Mouse (Mus musculus): ENCODE measurements around the gene Tle4. TPM values are rescaled to one million over a fixed set of nuclear protein-coding genes. Genes with fewer than 3 reads are reported as not detected.

Tle4 gene
- total and polyA plus RNA-seq, 2 experiments from 2014 or later: 16.3 to 38.9 TPM

DNA sequence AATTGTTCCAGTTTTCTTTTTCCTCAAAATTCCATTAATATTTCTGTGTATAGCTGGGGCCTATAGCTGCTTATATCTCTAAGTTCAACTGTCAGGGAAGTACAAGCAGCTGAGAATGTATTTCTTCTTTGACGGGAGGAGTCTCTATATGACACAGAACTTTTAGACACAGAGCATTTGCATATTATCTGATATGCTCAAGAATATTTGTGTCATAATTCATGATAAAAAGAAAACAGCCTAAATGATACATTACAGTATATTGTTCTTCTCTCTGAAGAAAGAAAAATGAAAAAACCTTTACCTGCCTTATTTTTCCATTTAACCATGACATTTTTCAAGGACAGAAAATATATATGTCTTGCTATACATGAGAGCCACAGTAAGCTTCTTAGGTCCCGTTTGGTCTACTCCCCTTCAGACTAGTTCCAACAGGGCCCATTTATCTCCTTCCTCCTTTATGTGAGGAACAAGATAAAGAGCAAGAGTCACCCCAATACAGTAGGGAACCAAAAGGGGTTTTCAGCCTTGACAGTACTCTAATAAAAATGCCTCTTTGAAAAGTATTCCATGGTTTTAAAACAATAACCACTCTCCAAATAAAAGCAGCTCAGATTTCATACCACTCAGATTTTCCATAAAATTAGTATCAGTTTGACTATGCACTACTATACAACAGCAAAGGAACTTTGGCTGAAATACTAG, 77.6 kb downstream of the Tle4 start:
- Histone ChIP-seq H3K36me3 (ENCODE audit: insufficient read depth, low read length) (no peaks in the 10 kb centered on the region), H3K9me3 (ENCODE audit: low read length) (no peaks in the 10 kb centered on the region), H3K27ac (no peak overlapping the region), H3K27me3 (ENCODE audit: insufficient read depth, low read length) (no peaks in the 10 kb centered on the region), H3K4me2 (ENCODE audit: low read depth, low read length) (no peak overlapping the region), H3K4me1 (ENCODE audit: insufficient read depth, low read length) (no peaks in the 10 kb centered on the region; the same call in 1 of the 2 replicates), H3K9ac (replicated peaks; ENCODE audit: low read length) (no peak overlapping the region), H3K4me3 (ENCODE audit: low read length) (no peak overlapping the region)
- no peak for DNase-seq (ENCODE audit: low spot score)
- no peak for TF ChIP-seq CTCF (IDR thresholded peaks at IDR 0.05; ENCODE audit: low read depth)
- no peak for ATAC-seq
- 74% methylated on average over 2 of the region's 2 CpGs for WGBS

DNA sequence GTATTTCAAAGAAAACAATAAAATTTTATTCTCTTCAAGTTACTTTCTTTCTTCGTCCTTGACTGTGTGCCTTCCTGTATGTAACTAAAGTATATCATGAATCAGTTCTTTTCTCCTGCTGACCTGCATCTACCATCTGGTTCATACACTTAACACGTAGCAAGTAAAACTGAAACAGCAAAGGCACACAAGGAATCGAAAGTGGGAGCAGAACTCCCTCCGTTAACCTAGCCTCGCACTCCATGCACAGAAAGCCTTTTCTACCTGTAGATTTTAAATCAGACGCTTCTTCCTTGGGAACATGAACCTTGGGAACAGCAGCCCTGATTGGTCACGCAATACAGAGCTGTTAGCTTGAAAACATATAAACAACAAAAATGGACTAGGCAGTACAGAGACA, 78.7 kb downstream of the Tle4 start:
- Histone ChIP-seq H3K4me1 (ENCODE audit: insufficient read depth, low read length) (no peaks in the 10 kb centered on the region; the same call in 1 of the 2 replicates), H3K36me3 (ENCODE audit: insufficient read depth, low read length) (no peaks in the 10 kb centered on the region), H3K27me3 (ENCODE audit: insufficient read depth, low read length) (no peaks in the 10 kb centered on the region), H3K27ac (no peak overlapping the region), H3K9ac (replicated peaks; ENCODE audit: low read length) (no peak overlapping the region), H3K4me2 (ENCODE audit: low read depth, low read length) (no peak overlapping the region), H3K4me3 (ENCODE audit: low read length) (no peak overlapping the region), H3K9me3 (ENCODE audit: low read length) (no peaks in the 10 kb centered on the region)
- TF ChIP-seq CTCF (IDR thresholded peaks at IDR 0.05; ENCODE audit: low read depth): no peak
- WGBS: 88% methylated on average over 7 of the region's 7 CpGs
- ATAC-seq (no peak), DNase-seq (ENCODE audit: low spot score) (no peak)

DNA sequence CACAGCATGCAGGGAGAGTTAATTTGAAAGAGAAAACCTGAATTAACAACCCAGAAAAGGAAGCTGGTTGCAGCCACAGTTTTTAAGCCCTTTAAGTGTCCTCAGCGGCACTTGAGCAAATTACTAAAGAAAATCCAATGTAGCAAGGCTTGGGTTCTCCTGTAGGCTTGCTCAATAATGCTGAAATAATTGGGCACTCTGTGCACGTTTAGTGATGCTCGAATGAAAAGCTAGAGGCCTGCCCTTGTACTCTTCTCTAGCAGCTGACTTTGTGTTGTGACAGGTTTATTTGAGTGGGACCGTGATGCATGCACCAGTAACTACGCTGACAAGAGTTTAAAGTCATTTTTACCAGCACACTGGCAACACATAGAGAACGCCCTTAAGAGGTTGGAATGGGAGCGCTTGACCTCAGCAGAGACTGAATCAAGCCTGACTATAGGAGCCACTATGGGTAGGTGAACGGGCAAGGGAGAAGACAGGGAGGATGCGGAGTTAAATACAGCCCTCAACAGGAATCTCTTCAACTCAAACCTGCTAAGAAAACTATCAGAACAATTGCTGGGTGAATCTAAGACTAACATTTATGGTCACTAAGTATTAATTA, 79.3 kb downstream of the Tle4 start:
- Histone ChIP-seq H3K27me3 (ENCODE audit: insufficient read depth, low read length) (no peaks in the 10 kb centered on the region), H3K4me1 (ENCODE audit: insufficient read depth, low read length) (no peaks in the 10 kb centered on the region; the same call in 1 of the 2 replicates), H3K9me3 (ENCODE audit: low read length) (no peaks in the 10 kb centered on the region), H3K27ac (no peak overlapping the region), H3K4me2 (ENCODE audit: low read depth, low read length) (0 out of 2 replicates have a peak overlapping the region, but pooled peaks have one; percentile 2), H3K36me3 (ENCODE audit: insufficient read depth, low read length) (no peaks in the 10 kb centered on the region), H3K4me3 (ENCODE audit: low read length) (no peak overlapping the region), H3K9ac (replicated peaks; ENCODE audit: low read length) (no peak overlapping the region)
- DNase-seq (ENCODE audit: low spot score): peak; percentile 51
- peak; percentile 14; the same call in 1 of the 2 replicates for TF ChIP-seq CTCF (IDR thresholded peaks at IDR 0.05; ENCODE audit: low read depth)
- 34% methylated on average over 9 of the region's 9 CpGs for WGBS
- ATAC-seq: peak; percentile 56; the same call in 1 of the 2 replicates

DNA sequence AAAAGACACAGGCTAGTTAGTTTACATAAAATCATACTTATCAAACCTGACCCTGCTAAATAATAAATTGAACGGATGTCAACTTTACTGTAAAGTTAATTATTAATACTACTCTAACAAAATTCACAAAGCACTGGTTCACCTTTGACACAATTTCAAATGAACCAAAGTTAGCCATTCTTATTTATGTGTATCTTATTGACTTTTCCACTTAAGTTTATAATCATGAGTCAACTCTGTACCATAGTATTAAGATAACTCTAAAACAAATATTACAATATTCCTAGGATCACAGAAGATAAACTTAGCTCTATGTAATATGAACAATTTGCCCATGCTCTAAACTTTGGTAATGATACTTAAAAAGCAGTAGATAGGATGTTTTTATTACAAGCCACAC, 81.4 kb downstream of the Tle4 start:
- 93% methylated on average over 1 of the region's 1 CpGs for WGBS
- DNase-seq (ENCODE audit: low spot score) (no peak), ATAC-seq (no peak)
- H3K9me3 ChIP-seq (ENCODE audit: low read length): no peaks in the 10 kb centered on the region
- no peaks in the 10 kb centered on the region for H3K27me3 ChIP-seq (ENCODE audit: insufficient read depth, low read length)
- no peak overlapping the region for H3K9ac ChIP-seq (replicated peaks; ENCODE audit: low read length)
- H3K4me1 ChIP-seq (ENCODE audit: insufficient read depth, low read length): no peaks in the 10 kb centered on the region; the same call in 1 of the 2 replicates
- H3K36me3 ChIP-seq (ENCODE audit: insufficient read depth, low read length): no peaks in the 10 kb centered on the region
- H3K4me3 ChIP-seq (ENCODE audit: low read length): no peak overlapping the region
- H3K4me2 ChIP-seq (ENCODE audit: low read depth, low read length): no peak overlapping the region
- no peak overlapping the region for H3K27ac ChIP-seq
- no peak for TF ChIP-seq CTCF (IDR thresholded peaks at IDR 0.05; ENCODE audit: low read depth)

DNA sequence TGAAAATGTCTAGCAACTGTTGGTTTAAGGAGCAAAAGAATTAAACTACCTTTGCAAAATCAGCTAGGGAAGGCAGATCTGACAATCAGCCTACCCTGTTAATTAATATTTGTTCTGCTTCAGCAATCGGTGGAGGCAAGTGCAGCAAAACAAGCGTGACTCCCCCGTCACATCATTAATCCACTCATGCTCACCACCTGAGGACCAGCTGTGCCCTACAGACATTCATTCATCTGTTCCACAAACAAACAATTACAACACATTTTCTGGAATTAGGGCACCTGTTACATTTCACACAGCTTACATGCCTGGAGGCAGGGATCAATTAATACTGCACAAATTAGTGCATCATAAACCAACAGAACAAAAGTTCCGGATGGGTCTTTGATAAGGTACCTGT, 89.0 kb downstream of the Tle4 start:
- Histone ChIP-seq H3K9ac (replicated peaks; ENCODE audit: low read length) (no peak overlapping the region), H3K27ac (no peak overlapping the region), H3K36me3 (ENCODE audit: insufficient read depth, low read length) (no peaks in the 10 kb centered on the region), H3K9me3 (ENCODE audit: low read length) (no peaks in the 10 kb centered on the region), H3K4me3 (ENCODE audit: low read length) (no peak overlapping the region), H3K4me2 (ENCODE audit: low read depth, low read length) (no peak overlapping the region), H3K27me3 (ENCODE audit: insufficient read depth, low read length) (no peaks in the 10 kb centered on the region), H3K4me1 (ENCODE audit: insufficient read depth, low read length) (peaks cover 19% of the 10 kb centered on the region)
- DNase-seq (ENCODE audit: low spot score) (peak; percentile 65), ATAC-seq (peak; percentile 60)
- WGBS: 36% methylated on average over 4 of the region's 4 CpGs
- TF ChIP-seq CTCF (IDR thresholded peaks at IDR 0.05; ENCODE audit: low read depth): no peak

DNA sequence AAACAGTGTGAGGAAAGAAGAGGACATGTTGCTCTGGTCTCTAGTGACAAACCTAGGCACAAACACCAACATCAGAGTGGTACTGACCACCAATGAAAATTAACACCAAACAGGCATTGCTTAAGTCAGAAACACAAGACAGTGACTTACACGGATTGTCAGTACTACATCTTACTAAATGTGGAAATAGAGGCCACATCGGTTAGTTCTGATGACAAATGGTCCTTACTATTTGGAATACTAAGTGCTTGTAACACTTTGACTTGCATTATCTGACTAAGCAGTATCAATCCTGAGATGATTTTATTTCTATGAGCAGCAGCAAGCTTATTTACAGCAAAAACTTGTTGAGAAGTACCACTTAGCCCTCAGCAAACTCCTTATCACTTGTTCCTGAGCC, 89.9 kb downstream of the Tle4 start:
- Histone ChIP-seq H3K9me3 (ENCODE audit: low read length) (no peaks in the 10 kb centered on the region), H3K36me3 (ENCODE audit: insufficient read depth, low read length) (no peaks in the 10 kb centered on the region), H3K27me3 (ENCODE audit: insufficient read depth, low read length) (no peaks in the 10 kb centered on the region), H3K4me3 (ENCODE audit: low read length) (no peak overlapping the region), H3K4me2 (ENCODE audit: low read depth, low read length) (no peak overlapping the region), H3K4me1 (ENCODE audit: insufficient read depth, low read length) (peaks cover 19% of the 10 kb centered on the region), H3K27ac (no peak overlapping the region), H3K9ac (replicated peaks; ENCODE audit: low read length) (no peak overlapping the region)
- no peak for DNase-seq (ENCODE audit: low spot score)
- ATAC-seq: no peak
- TF ChIP-seq CTCF (IDR thresholded peaks at IDR 0.05; ENCODE audit: low read depth): no peak
- WGBS: 57% methylated on average over 2 of the region's 2 CpGs
